Mouse (Mus musculus) embryonic facial prominence, embryonic 12.5 days (tissue): ENCODE measurements around the gene Thumpd3. TPM values are rescaled to one million over a fixed set of nuclear protein-coding genes. Genes with fewer than 3 reads are reported as not detected.

Experiments
- ATAC-seq: fragments of 200-750 bp; cut with Nextera tagmentation; 2 replicates; pipeline ENCODE4 v1.8.0; 2017; ENCODE audit not compliant: insufficient number of reproducible peaks, insufficient read depth, low FRiP score, low TSS enrichment
- H3K27ac ChIP-seq: fragments of 300-500 bp; sonication (generic); 2 replicates; pipeline ENCODE4 v1.5.1; 2016; ENCODE audit warnings: mild to moderate bottlenecking
- H3K27me3 ChIP-seq: fragments of 300-500 bp; sonication (generic); 2 replicates; pipeline ENCODE4 v1.6.1; 2016; ENCODE audit warnings: mild to moderate bottlenecking, moderate library complexity
- H3K36me3 ChIP-seq: fragments of 300-500 bp; sonication (generic); 2 replicates; pipeline ENCODE4 v1.6.1; 2016; ENCODE audit warnings: mild to moderate bottlenecking
- H3K4me1 ChIP-seq: fragments of 300-500 bp; sonication (generic); 2 replicates; pipeline ENCODE4 v1.6.1; 2016
- H3K4me2 ChIP-seq: fragments of 300-500 bp; sonication (generic); replicated peaks from 2 replicates; pipeline ENCODE4 v1.6.1; 2016; ENCODE audit warnings: mild to moderate bottlenecking, moderate library complexity
- H3K4me3 ChIP-seq: fragments of 300-500 bp; sonication (generic); 2 replicates; pipeline ENCODE4 v1.5.1; 2016; ENCODE audit warnings: mild to moderate bottlenecking
- H3K9ac ChIP-seq: fragments of 300-500 bp; sonication (generic); 2 replicates; pipeline ENCODE4 v1.6.1; 2016; ENCODE audit warnings: mild to moderate bottlenecking, moderate library complexity
- H3K9me3 ChIP-seq: fragments of 300-500 bp; sonication (generic); 2 replicates; pipeline ENCODE4 v1.6.1; 2016; ENCODE audit warnings: mild to moderate bottlenecking, moderate library complexity
- WGBS: fragments of 180-500 bp; shearing (Covaris S2); methylation state at CpG from one replicate; pipeline ENCODE4 v1.1.7; 2016; 5-methylcytosine and 5-hydroxymethylcytosine counted together
- polyA plus RNA-seq: library from polyadenylated mRNA; unstranded; fragments of >200 nt; fragmentation: Nextera tagmentation; extraction: Ambion mirVana; gene quantifications from 2 replicates; pipeline ENCODE4 v1.2.1, GENCODE M21; 2016

The Thumpd3 gene
- polyA plus RNA-seq, 1 experiment from 2014 or later = 50.8 TPM

DNA sequence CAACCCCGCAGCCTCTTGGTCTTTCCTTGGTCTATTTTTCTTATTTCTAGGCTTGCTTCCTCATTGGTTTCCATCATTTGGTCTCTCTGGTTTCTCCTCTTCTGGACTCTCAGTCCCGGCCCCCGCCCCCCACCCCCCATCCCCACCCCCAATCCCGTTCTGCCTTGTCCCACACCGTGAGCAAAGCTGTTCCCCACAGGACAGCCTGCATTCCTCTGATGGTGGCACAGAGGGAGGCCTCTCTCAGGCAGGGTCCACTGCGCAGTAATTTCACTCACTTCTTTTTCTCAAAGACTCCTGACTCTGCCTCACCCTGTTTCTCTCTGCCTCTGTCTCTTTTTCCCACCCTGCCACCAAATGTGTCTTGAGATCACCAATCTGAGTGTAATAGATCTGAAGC lies 27.9 kb upstream of the Thumpd3 start:
- H3K9me3 ChIP-seq = no peaks in the 10 kb centered on the region
- no peak overlapping the region for H3K9ac ChIP-seq
- H3K4me2 ChIP-seq = no peak overlapping the region
- H3K27ac ChIP-seq = no peak overlapping the region
- H3K4me3 ChIP-seq = no peak overlapping the region
- H3K27me3 ChIP-seq = no peaks in the 10 kb centered on the region
- ATAC-seq = no peak
- H3K4me1 ChIP-seq = peaks cover 7% of the 10 kb centered on the region; the same call in 1 of the 2 replicates
- no peaks in the 10 kb centered on the region for H3K36me3 ChIP-seq
- 28% methylated on average over 6 of the region's 6 CpGs for WGBS

DNA sequence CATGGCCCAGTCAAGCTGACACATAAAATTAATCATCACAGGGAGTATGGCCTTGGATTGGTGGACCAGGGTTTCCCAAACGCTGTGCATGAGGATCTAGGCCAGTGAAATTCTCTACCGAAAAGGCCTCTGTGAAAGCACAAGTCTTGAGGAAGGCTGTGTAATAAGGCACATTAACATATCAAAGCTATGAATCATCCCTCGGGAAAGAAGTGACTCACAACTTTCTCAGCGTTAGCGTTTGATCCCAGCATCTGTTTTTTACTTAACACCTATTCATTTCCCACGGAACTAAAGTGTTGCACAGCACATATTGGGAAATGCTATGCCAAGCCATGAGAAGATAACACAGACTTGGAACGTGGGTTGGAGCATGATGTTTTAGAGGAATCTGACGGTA lies 21.2 kb upstream of the Thumpd3 start:
- Histone ChIP-seq H3K9ac (no peak overlapping the region), H3K4me2 (no peak overlapping the region), H3K4me1 (no peaks in the 10 kb centered on the region), H3K27me3 (no peaks in the 10 kb centered on the region), H3K36me3 (no peaks in the 10 kb centered on the region), H3K4me3 (no peak overlapping the region), H3K9me3 (no peaks in the 10 kb centered on the region), H3K27ac (no peak overlapping the region)
- 62% methylated on average over 8 of the region's 8 CpGs for WGBS
- ATAC-seq = no peak

DNA sequence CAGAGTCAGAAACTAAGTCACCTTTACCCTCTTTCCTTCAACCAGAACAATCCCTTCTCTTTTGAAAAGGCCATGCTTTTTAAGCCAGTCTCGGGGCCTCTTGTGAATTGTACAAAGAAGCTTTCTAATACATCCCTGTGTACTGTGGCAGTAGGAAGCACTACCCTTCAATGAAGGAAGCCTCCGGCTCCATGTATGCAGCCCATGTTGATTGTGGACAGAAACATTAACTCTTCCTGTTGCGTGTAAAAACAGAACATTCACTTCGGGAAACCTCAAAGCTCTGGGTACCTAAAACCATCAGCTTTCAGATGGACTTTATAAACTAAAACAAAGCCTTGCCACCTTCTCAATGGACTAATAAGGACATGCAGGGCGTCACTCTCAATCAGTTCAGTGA lies 20.3 kb upstream of the Thumpd3 start:
- H3K4me3 ChIP-seq = no peak overlapping the region
- WGBS = 61% methylated on average over 5 of the region's 5 CpGs
- H3K4me2 ChIP-seq = no peak overlapping the region
- no peak overlapping the region for H3K27ac ChIP-seq
- H3K9ac ChIP-seq = no peak overlapping the region
- ATAC-seq = no peak
- H3K27me3 ChIP-seq = no peaks in the 10 kb centered on the region
- H3K9me3 ChIP-seq = no peaks in the 10 kb centered on the region
- no peaks in the 10 kb centered on the region for H3K4me1 ChIP-seq
- no peaks in the 10 kb centered on the region for H3K36me3 ChIP-seq

DNA sequence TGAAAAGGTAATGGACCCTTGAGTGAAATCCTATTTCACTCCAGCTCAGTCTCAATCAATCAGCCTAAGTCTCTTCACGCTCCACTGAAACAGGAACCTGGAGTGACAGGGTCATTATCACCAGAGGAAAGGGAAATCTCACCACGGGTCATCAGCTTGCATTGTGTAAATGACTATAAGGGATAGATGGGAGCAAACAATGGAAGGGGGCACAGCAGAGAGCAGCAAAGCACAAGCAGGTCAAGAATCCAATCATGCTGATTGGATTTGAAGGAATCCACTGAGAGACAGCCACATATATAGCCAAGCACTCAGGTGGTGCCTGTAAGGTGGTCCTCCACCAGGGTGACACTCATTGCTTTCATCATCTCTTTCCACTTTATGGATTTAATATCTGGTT lies 18.6 kb upstream of the Thumpd3 start:
- H3K27ac ChIP-seq = no peak overlapping the region
- no peak overlapping the region for H3K4me3 ChIP-seq
- WGBS = 45% methylated on average over 2 of the region's 2 CpGs
- no peak overlapping the region for H3K4me2 ChIP-seq
- no peak overlapping the region for H3K9ac ChIP-seq
- ATAC-seq = 0 out of 2 replicates have a peak, but pooled peaks have one; percentile 66
- H3K27me3 ChIP-seq = no peaks in the 10 kb centered on the region
- no peaks in the 10 kb centered on the region for H3K9me3 ChIP-seq
- H3K36me3 ChIP-seq = no peaks in the 10 kb centered on the region
- no peaks in the 10 kb centered on the region for H3K4me1 ChIP-seq

DNA sequence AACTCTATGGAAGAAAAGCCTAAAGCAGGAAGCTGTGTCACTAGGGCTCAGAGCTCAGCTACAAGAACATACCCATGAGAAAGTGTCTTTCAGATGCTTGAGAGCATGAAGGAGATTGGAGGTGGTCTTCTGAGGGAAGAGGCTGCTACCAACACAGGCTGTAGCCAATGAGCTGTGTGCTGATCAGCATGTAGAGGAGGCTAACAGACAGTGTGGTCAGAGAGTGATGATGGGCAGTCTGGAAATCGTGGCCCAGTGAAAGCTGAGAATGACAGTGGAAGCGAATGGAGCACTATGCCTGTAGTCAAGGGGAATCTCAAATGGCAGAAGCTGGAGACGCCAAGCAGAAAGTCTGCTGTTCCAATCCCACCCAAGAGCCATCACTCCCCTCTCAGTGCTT lies 17.0 kb upstream of the Thumpd3 start:
- Histone ChIP-seq H3K27ac (no peak overlapping the region), H3K27me3 (no peaks in the 10 kb centered on the region), H3K9ac (no peak overlapping the region), H3K4me1 (no peaks in the 10 kb centered on the region), H3K9me3 (no peaks in the 10 kb centered on the region), H3K4me3 (no peak overlapping the region), H3K36me3 (no peaks in the 10 kb centered on the region), H3K4me2 (no peak overlapping the region)
- no peak for ATAC-seq
- 74% methylated on average over 3 of the region's 3 CpGs for WGBS

DNA sequence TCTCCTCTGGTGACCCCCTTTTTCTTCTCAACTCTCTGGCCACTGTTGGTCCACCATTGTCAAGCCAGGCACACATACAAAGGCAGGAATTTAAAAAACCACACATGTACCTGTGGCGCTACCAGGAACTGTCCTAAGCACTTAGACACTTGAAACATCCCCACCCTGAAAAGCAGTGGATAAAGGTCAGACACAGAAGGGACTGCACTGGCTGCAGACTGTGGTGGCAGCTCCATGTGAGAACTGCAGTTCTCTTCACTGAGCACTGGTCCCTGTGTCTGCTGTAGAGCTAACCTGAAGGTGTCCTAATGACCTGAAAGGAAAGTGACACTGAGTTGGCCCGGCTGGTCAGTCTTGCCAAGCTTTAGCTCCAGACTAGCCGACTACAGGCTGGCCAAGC lies 15.5 kb upstream of the Thumpd3 start:
- 72% methylated on average over 3 of the region's 3 CpGs for WGBS
- no peak overlapping the region for H3K27ac ChIP-seq

DNA sequence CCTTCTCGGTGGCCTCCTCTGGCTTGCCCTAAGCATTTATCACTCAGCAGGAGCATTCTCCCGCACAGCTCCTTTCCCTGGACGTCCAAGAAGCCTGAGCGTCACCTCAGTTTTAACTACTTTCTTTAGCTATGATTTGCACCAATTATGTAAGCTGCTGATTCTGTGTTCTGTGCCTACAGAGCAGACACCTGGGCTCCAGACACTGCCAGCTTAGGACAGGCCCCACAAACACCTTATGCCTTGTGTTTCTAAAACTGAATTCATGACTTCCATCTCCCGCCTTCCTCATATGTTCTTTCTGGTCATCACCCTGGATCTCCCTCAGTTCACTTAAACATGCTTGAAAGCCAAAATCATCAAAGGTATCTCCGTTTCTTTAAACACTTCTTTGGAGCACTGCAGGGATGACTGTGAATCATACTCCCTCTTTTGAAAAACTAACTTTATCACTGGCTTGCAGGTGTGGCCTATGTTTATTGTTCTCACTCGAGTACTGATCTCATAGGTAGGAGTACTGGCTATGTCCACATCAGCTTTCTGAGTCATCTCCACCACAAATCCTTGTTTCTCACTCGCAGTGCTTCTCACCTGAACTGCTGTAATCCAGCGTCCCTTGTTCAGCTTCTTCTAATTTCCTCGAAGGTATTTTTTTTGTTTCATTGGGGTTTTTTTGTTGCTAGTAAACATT lies 14.9 kb upstream of the Thumpd3 start:
- Histone ChIP-seq H3K9me3 (no peaks in the 10 kb centered on the region), H3K27ac (no peak overlapping the region), H3K4me3 (no peak overlapping the region), H3K4me1 (no peaks in the 10 kb centered on the region), H3K4me2 (no peak overlapping the region), H3K36me3 (no peaks in the 10 kb centered on the region), H3K9ac (no peak overlapping the region), H3K27me3 (no peaks in the 10 kb centered on the region)
- ATAC-seq = no peak
- 76% methylated on average over 10 of the region's 10 CpGs for WGBS

More for the DNA sequence above, 15.5 kb upstream of the Thumpd3 start:
- no peaks in the 10 kb centered on the region for H3K36me3 ChIP-seq
- no peak overlapping the region for H3K9ac ChIP-seq
- H3K4me1 ChIP-seq = no peaks in the 10 kb centered on the region
- H3K4me3 ChIP-seq = no peak overlapping the region
- no peak overlapping the region for H3K4me2 ChIP-seq
- no peak for ATAC-seq
- no peaks in the 10 kb centered on the region for H3K9me3 ChIP-seq
- no peaks in the 10 kb centered on the region for H3K27me3 ChIP-seq

DNA sequence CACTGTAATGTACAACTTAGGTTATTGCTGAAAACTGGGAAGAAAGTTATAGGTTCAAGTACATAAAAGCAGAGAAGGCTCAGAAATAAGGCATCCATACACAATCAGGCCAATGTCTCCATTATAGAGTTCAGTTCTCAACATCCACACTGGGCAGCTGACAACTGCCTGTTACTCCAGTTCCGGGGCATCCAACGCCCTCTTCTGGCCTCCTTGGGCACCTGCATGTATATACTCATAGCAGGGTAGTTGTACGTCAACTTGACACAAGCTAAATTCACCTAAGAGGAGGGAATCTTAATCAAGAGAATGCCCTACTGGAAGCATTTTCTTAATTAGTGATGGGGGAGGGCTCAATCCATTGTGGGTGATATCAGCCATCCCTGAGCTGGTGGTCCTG lies 13.9 kb upstream of the Thumpd3 start:
- Histone ChIP-seq H3K4me3 (no peak overlapping the region), H3K9me3 (no peaks in the 10 kb centered on the region), H3K27me3 (no peaks in the 10 kb centered on the region), H3K4me1 (no peaks in the 10 kb centered on the region), H3K36me3 (no peaks in the 10 kb centered on the region), H3K27ac (no peak overlapping the region), H3K9ac (no peak overlapping the region), H3K4me2 (no peak overlapping the region)
- ATAC-seq = no peak
- WGBS = 62% methylated on average over 3 of the region's 3 CpGs

DNA sequence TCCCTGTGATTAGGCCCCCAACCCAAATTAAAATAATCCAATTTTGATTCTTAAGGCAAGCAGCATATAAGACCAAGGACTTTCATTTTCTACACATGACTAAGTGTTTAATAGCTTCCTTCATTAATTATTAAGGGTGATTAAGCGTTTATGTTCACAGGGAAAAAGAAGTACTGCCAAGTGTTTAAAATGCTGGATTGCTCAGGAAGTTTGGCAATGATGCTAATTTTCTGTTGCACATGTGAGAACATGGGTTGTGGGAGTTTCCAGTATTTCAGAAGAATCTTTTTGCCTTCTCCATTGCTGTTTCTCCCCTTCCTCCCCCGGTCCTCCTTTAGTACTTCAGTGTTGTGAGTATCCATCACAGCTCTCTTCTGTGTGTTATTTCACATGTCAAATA lies 12.8 kb upstream of the Thumpd3 start:
- Histone ChIP-seq H3K4me1 (peaks cover under 1% of the 10 kb centered on the region; the same call in 1 of the 2 replicates), H3K9ac (no peak overlapping the region), H3K27me3 (no peaks in the 10 kb centered on the region), H3K4me3 (no peak overlapping the region), H3K27ac (no peak overlapping the region), H3K4me2 (no peak overlapping the region), H3K9me3 (no peaks in the 10 kb centered on the region), H3K36me3 (no peaks in the 10 kb centered on the region)
- 79% methylated on average over 2 of the region's 2 CpGs for WGBS
- no peak for ATAC-seq

DNA sequence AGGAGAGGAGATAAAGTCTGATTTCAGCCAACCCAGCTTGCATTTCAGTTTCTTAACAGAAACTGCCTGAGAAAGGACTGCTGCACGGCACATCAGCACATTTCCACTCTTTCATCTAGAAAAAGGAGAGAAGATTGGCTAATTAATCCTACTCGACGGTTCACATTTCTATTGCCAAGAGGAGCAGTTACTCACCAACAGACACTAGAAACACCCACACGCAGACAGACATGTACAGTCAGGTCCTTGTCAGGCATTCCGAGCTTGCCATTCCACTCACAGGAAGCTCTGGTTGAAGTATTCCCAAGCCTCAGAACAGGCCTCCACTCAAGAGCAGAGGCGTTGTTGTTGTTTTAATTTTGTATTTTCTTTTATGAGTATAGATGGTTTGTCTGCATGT lies 11.6 kb upstream of the Thumpd3 start:
- Histone ChIP-seq H3K27me3 (no peaks in the 10 kb centered on the region), H3K27ac (no peak overlapping the region), H3K4me2 (no peak overlapping the region), H3K4me1 (peaks cover 6% of the 10 kb centered on the region; the same call in 1 of the 2 replicates), H3K36me3 (no peaks in the 10 kb centered on the region), H3K9me3 (no peaks in the 10 kb centered on the region), H3K4me3 (no peak overlapping the region), H3K9ac (no peak overlapping the region)
- ATAC-seq = no peak
- WGBS = 85% methylated on average over 6 of the region's 6 CpGs

DNA sequence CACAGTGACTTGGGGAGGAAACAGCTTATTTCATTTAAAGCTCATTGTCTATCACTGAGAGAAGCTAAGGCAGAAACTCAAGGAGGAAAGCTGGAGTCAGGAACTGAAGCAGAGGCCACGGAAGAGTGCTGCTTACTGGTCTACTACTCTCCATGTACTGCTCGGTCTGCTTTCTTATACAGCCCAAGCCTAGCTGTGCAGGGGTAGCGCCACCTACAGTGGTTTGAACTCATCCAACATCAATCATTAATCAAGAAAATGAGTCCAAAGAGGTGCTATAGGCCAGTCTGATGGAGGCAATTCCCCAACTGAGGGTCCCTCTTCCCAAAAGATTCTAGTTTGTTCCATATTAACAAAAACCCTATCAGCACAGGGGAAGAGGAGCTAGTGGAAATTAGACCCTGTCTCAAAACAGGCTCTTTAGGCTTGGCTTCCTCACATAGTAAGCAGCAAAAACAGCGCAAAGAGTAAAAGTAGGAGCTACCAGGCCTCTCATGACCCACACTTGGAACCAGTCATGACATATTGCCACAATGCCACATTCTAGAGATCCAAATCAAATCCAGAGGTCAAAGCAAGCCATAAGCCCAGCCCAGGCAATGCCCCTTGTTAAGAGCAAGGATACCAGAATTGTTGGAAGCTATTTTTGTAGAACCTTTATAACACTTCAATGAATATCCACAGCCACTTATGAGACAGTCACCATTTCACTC lies 9.4 kb upstream of the Thumpd3 start:
- no peak overlapping the region for H3K4me3 ChIP-seq
- H3K4me2 ChIP-seq = no peak overlapping the region
- WGBS = 66% methylated on average over 4 of the region's 4 CpGs
- no peak overlapping the region for H3K9ac ChIP-seq
- ATAC-seq = no peak
- H3K27me3 ChIP-seq = no peaks in the 10 kb centered on the region
- H3K4me1 ChIP-seq = peaks cover 6% of the 10 kb centered on the region; the same call in 1 of the 2 replicates
- no peak overlapping the region for H3K27ac ChIP-seq
- no peaks in the 10 kb centered on the region for H3K9me3 ChIP-seq
- H3K36me3 ChIP-seq = no peaks in the 10 kb centered on the region
